Mouse (Mus musculus): ENCODE results near the gene Vti1a.

Vti1a gene

GRCm38 (mm10) chr19:55562487-55563147 is 246.5 kb downstream of the Vti1a start:
- DNase-seq (ENCODE audit: low spot score): no peak

- no peak for DNase-seq (ENCODE audit: low spot score)
These were observed 247.1 kb downstream of the Vti1a start for GRCm38 (mm10) chr19:55563148-55563651.

- no peak for DNase-seq (ENCODE audit: low spot score)
These were observed 248.2 kb downstream of the Vti1a start for GRCm38 (mm10) chr19:55564104-55564938.

GRCm38 (mm10) chr19:55565111-55565510 is 249.0 kb downstream of the Vti1a start:
- no peak for DNase-seq (ENCODE audit: low spot score)

DNA sequence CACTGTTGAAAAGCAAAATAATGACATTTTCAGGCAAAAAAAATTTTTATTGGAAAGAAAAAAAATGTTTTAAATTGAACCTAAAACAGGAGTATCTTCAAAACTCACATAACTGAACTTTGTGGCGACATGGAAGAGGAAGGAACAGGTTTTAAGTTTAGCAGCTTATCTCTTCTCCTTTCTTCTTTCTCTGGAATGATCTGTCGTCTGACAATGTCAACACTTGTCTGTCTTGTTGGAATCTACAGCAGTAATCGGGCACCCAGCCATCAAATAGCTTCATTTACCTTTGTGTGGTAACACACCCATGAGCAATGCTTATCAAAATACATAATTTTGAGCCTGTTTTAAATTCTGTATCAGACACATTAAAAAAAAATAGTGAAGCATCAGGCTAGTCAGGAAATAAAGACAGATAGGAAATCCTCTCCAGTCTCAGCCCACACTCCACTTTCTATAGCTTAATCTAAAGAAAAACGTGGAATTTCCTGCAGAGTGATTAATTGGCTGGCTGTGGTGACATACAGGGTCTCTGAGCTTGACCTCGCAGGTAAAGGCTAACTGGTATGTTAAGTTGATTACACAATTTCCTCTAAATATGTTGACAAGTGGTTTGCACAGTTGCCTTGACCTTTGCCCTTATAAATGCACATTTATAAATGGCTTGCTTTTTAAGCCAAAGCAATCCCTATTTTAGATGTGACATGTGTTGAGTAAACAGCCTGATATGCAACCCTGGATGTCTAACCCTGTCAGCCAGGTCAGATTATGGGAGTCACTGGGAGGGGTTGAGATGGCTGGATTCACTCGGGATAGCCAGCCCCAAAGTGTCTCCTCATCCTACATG is 249.7 kb downstream of the Vti1a start:
- DNase-seq (ENCODE audit: low spot score): no peak

- DNase-seq (ENCODE audit: low spot score): no peak
These were observed 253.0 kb downstream of the Vti1a start for GRCm38 (mm10) chr19:55569114-55569513.

- DNase-seq (ENCODE audit: low spot score): no peak
These were observed 253.8 kb downstream of the Vti1a start for GRCm38 (mm10) chr19:55569894-55570293.

GRCm38 (mm10) chr19:55570520-55571296 is 254.6 kb downstream of the Vti1a start:
- no peak for DNase-seq (ENCODE audit: low spot score)

GRCm38 (mm10) chr19:55571486-55571885 is 255.4 kb downstream of the Vti1a start:
- no peak for DNase-seq (ENCODE audit: low spot score)

DNA sequence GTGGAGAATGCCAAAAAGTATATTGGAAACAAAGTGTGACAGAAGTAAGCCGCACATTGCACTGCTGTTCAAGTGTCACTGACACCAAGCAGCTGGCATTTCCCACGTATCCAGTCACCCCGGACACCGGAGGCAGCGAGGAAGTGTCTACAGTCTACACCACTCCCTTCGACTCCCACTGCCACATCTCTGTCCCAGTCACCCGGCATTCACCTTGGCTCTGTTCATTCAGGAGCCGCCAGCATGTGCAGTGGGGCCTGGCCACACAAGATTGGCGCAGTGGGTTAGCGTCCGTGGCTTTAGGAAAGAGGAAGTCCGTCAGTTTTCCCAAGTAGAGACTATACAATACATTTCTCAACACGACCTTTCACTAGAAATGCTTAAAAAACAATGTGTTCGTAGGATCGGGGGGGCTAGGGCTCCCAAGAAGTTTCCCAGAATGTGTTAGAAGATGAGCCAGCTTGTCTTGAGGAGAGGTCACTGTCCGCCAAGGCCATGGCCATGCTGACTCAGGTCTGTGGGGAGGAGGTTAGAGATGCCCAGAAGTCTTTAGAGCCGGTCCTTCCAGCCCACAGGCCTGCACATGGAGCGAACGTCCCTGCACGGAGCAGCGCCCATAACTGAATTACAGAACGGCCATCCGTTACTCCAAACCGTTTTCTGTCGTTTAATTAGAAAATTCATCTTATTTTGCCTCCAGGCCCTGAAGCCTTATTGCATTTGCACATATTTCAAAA is 261.4 kb downstream of the Vti1a start:
- no peak for DNase-seq (ENCODE audit: low spot score)

- DNase-seq (ENCODE audit: low spot score): no peak
These were observed 262.3 kb downstream of the Vti1a start for GRCm38 (mm10) chr19:55578094-55579085.

- no peak for DNase-seq (ENCODE audit: low spot score)
These were observed 263.2 kb downstream of the Vti1a start for GRCm38 (mm10) chr19:55579310-55579709.

GRCm38 (mm10) chr19:55580152-55580551 is 264.1 kb downstream of the Vti1a start:
- DNase-seq (ENCODE audit: low spot score): no peak

DNA sequence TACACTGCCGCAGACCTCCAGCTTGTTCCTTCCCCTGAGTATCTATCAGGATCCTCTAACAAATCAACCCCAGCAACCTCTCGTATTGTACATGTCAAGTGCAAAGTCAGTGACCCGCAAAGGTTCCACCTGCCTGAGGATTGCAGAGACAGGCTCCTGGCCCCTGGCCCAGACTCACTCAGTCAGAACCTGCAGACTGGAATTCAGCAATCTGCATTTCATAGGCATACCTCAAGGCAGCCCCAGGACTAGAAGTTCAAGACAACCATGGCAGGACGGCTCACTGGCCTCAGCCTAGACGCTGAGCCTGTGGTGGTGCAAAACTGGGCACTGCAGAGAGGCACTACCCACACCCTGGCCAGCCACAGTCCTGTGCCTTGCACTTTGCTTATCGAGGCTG is 264.6 kb downstream of the Vti1a start:
- DNase-seq (ENCODE audit: low spot score): no peak

GRCm38 (mm10) chr19:55582896-55583653 is 267.0 kb downstream of the Vti1a start:
- DNase-seq (ENCODE audit: low spot score): no peak

DNA sequence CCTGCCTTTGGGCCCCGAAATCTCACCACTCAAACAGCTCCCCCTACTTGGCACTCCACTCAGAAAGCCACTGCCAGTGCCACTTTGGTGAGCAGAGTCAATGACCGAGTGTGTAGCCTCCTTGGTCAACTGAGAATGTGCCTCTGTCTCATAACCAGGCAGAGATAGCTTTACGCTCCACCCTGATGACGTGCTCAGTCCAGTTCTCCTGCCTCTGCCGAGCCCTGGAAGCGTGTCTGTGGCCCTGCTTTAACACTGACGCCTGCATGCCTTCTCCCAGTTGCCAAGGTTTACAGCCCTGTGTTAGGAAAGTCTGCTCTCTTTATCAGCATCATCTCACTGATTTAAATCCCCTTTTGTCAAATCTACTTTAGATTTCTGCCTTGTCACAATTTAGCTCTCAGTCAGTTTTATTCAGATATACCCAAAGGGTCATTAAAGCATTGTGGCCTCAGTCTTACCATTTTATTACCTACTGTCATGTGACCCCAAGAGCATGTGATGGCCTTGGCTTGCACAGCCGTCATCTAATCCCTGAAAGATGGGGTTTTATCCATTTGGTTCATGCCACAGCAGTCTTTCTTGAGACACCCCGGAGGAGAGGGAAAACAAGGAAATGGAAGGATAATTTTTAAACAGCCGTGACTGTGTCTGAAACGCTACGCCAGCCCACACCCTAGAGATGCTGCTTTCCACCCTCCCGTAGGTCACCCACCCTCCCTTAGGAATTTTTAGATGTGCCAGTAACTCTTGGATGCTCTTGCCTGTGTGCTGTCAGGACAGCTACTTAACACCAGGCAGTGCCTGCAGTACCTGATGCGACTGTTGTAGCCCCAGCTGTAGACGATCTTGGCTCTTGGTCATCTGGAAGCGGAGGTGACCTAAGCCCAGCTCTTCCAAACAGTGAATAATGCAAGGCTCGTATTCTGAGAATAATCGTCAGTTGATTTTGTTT is 269.5 kb downstream of the Vti1a start:
- no peak for DNase-seq (ENCODE audit: low spot score)

- DNase-seq (ENCODE audit: low spot score): no peak
These were observed 271.7 kb downstream of the Vti1a start for GRCm38 (mm10) chr19:55587638-55588421.
